Mouse (Mus musculus): ENCODE results near the gene Ctbs.

Gene Ctbs

GRCm38 (mm10) chr3:146433681-146434350 is 15.8 kb upstream of the Ctbs start:
- DNase-seq (ENCODE audit: low spot score) = no peak

GRCm38 (mm10) chr3:146434686-146435085 is 14.9 kb upstream of the Ctbs start:
- no peak for DNase-seq (ENCODE audit: low spot score)

GRCm38 (mm10) chr3:146435533-146435932 is 14.1 kb upstream of the Ctbs start:
- no peak for DNase-seq (ENCODE audit: low spot score)

GRCm38 (mm10) chr3:146436114-146436513 is 13.5 kb upstream of the Ctbs start:
- DNase-seq (ENCODE audit: low spot score) = no peak

DNA sequence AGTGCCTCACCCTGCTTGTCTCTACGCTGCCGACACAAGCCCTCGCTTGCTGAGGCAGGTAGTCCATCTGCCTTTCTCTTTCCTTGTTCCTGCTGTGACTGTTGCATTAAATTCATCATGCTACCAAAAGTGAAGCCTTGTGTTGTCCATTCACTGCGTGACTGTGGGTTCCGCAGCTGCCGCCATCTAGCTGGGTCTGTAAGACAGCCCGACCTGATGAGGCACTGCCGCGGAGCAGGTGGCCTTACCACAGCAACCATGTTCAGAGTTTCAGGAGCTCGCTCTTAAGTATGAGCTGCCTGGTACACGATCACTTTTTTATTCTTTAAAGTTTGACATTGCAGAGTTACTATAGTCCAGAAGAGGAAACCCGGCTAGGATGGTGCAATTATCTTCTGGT is 9.6 kb upstream of the Ctbs start:
- DNase-seq (ENCODE audit: low spot score) = no peak

- no peak for DNase-seq (ENCODE audit: low spot score)
Measured at GRCm38 (mm10) chr3:146440422-146440821, 9.2 kb upstream of the Ctbs start.

- DNase-seq (ENCODE audit: low spot score) = no peak
Measured at GRCm38 (mm10) chr3:146442484-146442883, 7.1 kb upstream of the Ctbs start.

DNA sequence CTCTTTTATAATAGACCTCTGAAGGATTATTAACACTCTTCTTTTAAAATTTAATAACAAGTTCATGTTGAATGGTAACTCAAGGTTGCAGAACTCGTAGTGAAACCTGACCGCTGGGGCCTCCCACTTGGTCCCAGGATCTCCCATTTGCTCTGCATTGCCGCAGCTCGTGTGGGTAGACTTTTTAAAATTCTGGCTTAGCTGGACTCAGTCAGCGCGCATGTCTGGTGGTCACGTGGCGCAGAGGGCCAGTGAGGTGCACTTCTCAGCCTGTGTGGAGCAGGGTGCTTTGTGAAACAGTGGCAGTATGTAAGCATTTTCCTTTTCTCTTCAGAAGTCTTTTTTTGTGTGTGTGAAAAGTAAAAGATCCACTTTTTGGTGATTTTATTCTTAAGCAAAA is 6.7 kb upstream of the Ctbs start:
- no peak for DNase-seq (ENCODE audit: low spot score)

GRCm38 (mm10) chr3:146443380-146443779 is 6.2 kb upstream of the Ctbs start:
- no peak for DNase-seq (ENCODE audit: low spot score)

DNA sequence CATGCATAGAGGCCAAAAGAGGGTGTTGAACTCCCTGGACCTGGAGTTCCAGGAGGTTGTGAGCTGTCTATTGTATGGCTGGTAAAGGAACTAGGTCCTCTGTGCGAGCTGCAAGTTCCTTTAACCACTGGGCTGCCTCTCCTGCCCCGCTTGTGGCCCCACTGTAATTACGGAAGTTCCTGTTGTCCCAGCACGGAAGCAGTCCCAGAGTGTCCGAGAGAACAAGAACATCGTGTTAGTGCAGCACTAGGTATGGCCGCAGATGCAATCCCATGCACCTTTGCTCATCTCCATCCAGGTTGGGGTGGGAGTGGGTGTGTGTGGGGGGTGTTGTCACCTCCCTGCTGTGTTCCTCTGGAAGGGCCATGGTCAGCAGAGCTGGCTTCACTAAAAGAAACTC is 4.7 kb upstream of the Ctbs start:
- DNase-seq (ENCODE audit: low spot score) = no peak

GRCm38 (mm10) chr3:146447156-146447555 is 2.4 kb upstream of the Ctbs start:
- DNase-seq (ENCODE audit: low spot score) = no peak

DNA sequence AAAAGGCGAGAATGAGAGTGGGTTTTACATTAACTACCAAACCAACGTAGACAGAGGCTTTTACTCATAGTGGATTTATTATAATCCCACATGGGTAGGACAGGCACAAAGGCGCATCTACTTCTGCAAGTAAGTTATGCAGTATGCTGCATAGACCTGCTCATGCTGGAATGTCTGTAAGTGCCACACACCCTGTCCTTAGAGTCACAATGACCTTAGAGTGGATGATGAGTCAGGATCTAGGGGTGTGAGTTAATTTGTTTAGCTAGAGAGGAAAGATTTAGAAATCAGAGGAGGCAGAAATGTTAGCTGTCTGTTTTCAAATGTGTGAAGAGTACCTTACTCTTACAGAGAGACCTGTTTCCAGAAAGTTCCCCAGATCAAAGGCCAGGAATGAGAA is 2.0 kb upstream of the Ctbs start:
- DNase-seq (ENCODE audit: low spot score) = no peak

- DNase-seq (ENCODE audit: low spot score) = no peak
Measured at GRCm38 (mm10) chr3:146448372-146448771, 1.2 kb upstream of the Ctbs start.

DNA sequence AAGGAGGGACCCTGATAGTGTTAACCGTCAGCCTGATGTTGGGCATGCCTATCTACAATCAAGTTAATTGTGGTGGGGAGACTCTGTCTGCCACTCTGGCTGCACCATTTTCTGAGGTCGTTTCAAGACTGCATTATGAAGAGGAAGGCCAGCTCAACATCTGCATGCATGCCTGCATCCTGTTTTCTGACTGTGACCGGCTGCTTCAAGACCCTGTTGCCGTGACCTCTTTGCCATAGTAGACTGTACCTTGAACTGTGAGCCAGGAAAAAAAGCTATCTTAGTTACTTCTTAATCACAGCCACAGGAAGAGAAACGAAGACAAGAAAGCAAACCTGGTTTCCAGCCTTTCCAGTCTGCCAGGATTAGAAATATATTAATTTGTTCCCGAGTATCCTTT is 626 bp upstream of the Ctbs start:
- DNase-seq (ENCODE audit: low spot score) = no peak

DNA sequence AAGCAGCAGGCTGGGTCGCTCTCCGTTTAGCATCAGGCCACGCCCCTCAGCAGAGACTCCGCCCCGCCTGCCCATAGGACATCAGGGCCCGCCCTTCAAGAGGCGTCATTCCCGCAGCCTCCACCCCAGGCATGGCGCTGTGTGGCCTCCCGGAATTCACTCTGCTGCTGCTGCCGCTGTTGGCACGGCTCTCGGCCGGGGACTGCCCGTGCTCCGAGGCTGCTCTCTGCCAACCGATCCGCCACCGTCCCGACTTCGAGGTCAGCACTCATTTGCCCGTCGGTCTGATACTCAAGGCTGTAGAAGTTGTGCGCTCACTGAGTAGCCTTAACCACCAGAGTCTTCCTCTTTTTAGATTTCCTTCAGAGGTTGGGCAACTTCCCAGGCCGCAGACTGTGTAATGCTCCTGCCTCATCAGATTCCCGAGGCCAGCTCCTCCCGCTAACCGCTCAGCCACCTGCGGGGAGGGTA is 811 bp downstream of the Ctbs start:
- DNase-seq (ENCODE audit: low spot score) = peak; percentile 98

DNA sequence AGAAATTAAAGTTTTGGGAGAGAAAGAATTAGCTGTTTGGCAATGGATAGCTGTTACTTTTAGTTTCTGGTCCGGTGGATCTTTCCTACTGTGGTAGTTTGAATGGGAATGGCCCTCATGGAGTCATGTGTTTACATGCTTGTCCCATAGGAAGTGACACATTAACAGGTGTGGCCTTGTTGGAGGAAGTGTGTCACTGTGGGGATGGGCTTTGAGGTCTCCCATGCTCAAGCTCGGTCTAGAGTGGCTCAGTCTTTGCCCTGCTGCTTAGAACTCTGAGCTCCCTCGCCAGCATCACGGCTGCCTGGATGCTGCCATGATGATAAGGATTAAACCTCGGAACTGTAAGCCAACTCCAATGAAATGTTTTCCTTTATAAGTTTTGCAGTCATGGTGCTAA is 1.8 kb downstream of the Ctbs start:
- peak; percentile 3 for DNase-seq (ENCODE audit: low spot score)

- DNase-seq (ENCODE audit: low spot score) = no peak
Measured at GRCm38 (mm10) chr3:146462939-146463338, 13.3 kb downstream of the Ctbs start.

DNA sequence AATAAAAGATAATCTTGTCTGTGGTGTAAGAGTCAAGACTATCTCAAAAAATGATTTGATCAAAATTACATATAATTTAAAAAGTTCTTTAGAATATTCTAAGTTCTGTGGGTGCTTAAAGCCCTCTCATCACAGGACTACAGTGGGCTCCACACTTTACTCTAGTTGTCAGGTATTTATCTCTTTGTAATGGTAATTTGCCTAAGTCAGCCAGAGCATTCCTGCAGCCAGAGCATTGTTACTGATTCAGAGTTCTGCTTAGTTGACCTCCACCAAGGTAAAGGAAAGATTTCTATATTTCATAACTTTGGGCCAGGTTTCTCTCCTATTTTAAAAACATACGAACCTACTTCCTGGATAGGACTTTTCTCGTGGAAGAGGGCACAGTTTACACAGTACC is 19.6 kb downstream of the Ctbs start:
- no peak for DNase-seq (ENCODE audit: low spot score)

DNA sequence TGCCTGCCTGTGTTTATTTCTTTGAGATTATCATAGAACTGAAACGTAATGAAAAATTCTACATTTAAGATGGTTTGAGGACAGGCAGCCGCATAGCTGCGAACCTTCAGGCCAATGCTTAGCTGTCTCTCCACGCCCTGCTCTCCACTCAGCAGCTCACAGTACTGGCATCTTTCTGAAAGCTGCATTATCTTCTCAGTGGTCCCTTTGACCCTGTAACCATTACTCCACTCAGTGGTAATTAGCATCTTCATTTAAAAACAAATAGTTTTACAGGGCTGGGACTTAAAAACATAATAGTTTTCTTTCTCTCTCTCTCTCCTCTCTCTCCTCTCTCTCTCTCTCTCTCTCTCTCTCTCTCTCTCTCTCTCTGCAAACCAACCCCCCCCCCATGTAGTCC is 23.1 kb downstream of the Ctbs start:
- no peak for DNase-seq (ENCODE audit: low spot score)

GRCm38 (mm10) chr3:146473741-146474140 is 24.1 kb downstream of the Ctbs start:
- DNase-seq (ENCODE audit: low spot score) = no peak

DNA sequence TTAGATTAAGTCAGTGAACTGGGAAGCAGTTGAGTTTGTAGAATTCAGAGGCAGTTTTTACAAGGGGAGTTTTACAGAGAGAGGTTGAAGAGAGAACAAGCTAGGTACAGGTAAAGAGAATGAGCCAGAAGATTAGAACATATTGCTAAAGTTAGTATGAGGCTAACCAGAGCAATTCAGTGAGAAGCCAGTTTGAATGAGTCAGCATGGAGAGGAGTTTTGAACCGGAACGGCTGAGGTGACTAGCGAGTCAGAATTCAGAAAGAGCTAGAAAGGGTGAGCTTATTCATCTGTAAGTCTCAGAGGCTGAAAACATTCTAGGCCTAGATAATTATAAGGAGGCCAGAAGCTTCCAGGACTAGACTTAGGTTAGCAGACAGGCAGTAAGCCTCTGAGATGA is 24.8 kb downstream of the Ctbs start:
- DNase-seq (ENCODE audit: low spot score) = no peak

DNA sequence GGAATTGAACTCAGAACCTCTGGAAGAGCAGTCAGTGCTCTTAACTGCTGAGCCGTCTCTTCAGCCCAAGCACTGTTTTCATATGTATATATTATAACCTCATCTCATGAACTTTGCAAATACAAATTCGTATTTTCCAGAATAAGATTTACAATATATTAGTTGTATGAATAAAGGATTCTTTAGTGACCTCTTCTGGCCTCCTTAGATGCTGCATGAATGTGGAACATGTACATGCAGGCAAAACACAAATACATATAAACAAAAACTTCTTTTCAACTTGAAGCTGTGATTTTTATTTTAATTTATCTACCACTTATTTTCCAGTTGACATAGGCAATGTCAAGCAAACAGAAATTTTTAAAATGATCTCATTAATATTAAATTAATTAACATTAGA is 32.4 kb downstream of the Ctbs start:
- DNase-seq (ENCODE audit: low spot score) = no peak

- DNase-seq (ENCODE audit: low spot score) = no peak
Measured at GRCm38 (mm10) chr3:146486464-146486863, 36.9 kb downstream of the Ctbs start.

DNA sequence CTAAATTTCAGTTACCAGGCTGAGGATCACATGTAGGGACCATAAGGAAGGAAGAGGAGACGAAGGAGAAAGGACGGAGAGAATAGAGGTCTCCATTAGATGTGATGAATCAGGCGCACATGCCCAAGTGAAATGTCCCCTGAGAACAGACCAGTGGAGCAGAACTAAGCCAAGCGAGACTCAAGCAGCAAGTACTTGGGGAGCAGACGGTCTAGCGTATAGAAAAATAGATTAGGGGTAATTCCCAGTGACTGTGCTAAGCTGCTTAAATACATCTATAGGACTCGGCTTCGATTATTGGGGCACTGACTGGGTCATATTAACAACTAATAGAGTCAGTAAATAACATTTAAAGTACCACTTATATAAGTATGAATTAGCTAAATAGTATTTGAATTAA is 45.3 kb downstream of the Ctbs start:
- peak; percentile 50 for DNase-seq (ENCODE audit: low spot score)

DNA sequence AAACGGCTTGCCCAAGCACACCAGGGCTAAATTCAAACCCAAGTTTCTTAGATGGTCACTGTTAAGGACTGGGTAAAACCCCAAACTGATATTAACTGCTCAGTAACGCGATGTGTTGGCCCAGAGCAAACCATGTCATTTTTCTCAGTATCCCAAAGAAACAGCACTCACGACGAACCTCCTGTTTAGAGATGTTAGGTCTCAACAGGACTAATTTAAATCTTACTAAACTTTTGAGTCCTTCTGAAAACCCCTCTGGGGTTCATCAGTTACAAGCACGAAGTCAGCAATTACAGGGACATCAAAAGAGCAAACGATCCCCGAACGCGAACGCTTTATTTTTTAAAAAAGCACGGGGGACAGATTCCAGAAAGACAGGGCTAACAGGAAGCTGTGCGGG is 49.4 kb downstream of the Ctbs start:
- no peak for DNase-seq (ENCODE audit: low spot score)

Data from retina, embryonic 14.5 days (tissue).